Mouse (Mus musculus): ENCODE measurements around the gene F830045P16Rik.

DNA sequence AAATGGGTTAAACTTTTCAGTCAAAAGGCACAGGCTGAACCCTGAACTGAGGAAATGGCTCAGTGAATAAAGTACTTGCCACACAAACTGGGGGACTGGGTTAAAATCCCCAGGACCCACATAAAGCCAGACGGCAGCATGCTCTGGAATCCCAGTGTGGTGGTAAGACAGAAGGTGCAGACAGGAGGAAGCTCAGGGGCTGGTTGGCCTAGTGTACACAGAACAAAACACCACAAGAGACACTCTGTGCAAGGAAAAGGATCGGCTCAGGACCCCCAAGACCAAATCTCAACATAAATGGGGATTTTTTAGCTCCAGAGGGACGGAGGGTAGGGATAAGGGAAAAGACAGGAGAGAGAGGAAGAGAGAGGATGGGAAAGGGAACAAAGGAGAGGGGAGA lies 17.9 kb downstream of the F830045P16Rik start:
- no peak for TF ChIP-seq CTCF (IDR thresholded peaks at IDR 0.05)
- no peak for TF ChIP-seq EP300 (IDR thresholded peaks at IDR 0.05)

Measured in lung, postnatal 0 days (tissue).